Mouse (Mus musculus) layer of hippocampus, adult 9-10 months (tissue): Measurements from ENCODE around the gene Knl1.

Source experiments
- DNase-seq: peaks from one replicate; pipeline ENCODE4 v3.0.0; 2022; ENCODE audit warnings: low spot score

Gene Knl1

DNA sequence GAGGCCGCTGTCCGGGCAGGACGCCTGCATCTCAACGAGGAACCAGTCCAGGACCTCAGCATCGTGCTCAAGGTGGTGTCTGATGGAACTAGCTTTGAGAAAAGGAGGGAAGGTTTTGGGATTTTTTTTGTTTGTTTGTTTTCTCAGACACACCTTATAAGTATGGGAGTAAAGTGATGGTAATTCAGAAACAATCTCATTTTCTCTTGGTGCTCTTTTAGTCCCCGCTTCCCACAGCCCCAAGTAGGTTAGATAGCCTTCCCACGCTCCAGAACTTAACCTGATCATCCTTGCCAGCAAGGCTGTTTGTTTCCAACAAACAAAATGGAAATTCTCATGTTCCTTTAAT is 11.5 kb upstream of the Knl1 start:
- no peak for DNase-seq

GRCm38 (mm10) chr2:119040882-119041281 is 6.0 kb upstream of the Knl1 start:
- DNase-seq: peak; percentile 36

DNA sequence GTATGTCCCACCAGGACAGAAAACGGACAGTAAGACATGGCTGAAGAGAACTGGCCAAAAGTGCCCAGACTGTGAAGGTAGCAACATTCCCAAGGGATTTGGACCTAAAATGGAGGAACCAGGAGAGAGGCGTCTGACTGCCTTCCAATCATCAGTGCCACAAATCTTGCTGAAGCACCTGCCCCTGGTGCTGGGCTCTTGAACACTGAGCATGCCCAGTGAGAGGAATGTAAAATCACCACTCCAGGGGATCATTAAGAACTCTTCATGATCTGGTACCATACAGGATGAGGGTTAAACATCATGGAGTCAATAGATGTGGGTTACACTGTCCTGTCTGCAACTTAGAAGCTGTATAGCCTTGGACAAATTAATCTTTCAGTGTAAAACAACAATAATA is 1.8 kb upstream of the Knl1 start:
- DNase-seq: no peak

- DNase-seq: no peak
Observed at GRCm38 (mm10) chr2:119047849-119048248, 930 bp downstream of the Knl1 start.

- DNase-seq: no peak
Observed at GRCm38 (mm10) chr2:119050132-119050650, 3.3 kb downstream of the Knl1 start.

DNA sequence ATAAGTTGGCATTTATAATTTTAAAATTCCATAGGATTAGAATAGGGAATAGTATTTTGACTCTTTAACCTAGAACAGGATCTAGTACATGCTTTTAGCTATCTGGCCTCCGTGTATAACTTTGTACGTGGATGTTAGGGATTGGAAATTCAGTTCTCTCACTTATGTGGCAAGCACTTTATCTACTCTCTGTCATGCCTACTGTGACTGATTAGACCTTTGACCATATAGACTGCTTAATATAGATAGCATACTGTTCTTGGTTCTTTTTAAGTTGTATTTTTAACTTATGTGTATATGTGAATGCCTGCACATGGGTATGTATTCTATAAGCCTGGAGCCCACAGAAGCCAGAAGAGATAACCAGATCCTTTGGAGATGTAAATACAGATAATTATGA is 13.2 kb downstream of the Knl1 start:
- DNase-seq: no peak

DNA sequence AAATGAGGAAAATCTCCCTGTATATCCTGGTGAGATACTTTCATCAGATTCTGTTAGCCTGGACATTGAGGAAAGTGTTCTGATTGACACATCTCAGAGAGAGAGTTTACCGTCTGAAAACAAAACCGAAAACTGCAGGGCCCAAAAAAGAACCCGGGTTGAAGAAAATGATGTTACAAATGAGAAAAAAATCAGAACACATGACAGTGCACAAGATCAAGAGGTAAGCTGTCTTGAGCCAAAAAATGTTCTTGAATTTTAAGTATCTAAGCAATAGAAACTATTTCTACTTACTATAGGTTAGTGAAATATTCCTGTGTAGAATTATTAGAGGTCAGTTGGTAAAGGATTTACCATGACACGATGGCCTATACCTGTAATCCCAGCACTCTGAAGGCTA is 25.5 kb downstream of the Knl1 start:
- no peak for DNase-seq

GRCm38 (mm10) chr2:119086156-119086555 is 39.2 kb downstream of the Knl1 start:
- DNase-seq: no peak

DNA sequence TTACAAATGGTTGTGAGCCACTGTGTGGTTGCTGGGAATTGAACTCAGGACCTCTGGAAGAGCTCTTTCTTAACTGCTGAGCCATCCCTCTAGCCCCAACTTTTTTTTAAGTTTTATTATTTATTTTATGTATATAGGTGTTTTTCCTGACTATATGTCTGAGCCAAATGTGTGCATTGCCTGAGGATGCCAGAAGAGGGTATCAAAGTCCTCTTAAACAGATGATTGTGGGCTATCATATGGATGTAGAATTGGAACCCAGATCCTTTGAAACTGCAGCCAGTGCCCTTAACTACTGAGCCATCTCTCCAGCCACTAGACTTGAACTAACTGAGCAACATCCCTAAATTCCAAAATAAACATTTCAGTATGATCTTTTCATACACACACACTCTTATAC is 54.6 kb downstream of the Knl1 start:
- no peak for DNase-seq

- DNase-seq: no peak
Observed at GRCm38 (mm10) chr2:119106583-119106982, 59.7 kb downstream of the Knl1 start.

DNA sequence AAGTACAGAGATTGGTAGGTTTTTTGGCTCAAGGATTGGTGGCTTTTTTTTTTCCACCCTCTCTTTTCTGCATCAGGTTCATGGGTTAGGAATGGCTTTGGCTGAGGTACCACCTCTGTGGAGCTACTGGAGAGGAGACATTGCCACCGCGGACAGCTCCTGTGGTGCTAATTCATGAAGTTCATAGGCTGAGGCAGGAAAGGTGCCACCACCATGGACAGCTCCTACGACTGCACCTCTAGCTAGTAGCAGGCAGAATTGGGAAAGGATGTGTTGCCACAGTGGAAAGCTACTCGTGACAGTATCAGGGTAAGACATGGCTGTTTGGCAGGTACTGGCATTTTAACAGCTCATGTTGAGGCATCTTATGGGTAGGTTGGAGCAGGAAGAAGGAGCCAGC is 61.6 kb downstream of the Knl1 start:
- DNase-seq: no peak

DNA sequence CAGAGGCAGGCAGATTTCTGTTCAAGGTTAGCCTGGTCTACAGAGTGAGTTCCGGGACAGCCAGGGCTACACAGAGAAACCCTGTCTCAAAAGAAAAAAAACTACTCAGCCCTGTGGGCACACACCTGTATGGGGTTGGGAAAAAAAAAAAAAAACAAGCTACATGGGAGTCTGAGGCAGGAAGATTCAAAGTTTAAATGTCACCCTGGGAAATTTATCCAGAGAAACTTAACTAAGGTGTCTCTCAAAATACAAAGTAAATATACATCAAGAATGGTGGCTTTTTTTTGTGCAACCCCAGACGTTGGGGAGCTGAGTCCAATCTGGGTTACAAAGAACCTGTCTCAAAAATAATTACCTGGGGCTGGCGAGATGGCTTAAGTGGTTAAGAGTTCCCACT is 64.1 kb downstream of the Knl1 start:
- no peak for DNase-seq

DNA sequence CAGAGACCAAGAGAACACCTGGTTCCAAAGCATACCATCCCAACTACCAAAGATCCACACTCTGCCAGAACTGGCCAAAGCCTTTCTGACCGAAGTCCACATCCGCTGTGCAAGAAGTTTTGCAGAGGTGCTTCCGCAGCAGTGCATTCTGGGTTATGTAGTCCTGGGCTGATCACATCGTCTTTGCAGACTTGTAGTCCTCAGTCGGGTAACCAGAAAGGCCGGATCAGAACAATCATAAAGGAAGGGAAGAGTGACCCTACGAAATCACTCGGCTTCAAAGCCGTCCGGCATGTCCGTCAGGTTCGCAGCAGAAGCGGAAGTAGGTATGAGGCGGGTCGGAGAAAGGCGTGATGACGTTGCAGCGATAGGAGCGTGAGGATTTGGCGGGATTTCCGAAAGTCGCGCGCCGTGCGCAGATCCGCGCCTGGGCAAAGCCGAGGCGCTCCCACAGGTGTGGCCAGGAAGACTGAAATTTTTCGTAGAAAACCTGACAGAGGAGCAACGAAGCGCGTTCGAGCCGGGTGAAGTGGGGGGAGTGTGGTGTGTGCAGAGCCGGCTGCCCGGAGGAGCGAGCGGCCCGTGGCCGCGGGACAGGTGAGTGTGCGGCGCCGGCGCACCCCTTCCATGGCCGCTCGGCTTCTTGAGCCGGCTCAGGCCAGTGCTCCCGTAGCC is 65.7 kb downstream of the Knl1 start, which contains the start of gene Rad51:
Gene Rad51 (plus strand): TSS at position 356 of the 675 bp plus-strand sequence.
- peak; percentile 85 for DNase-seq

- no peak for DNase-seq
Observed at GRCm38 (mm10) chr2:119113121-119113925, 66.4 kb downstream of the Knl1 start.

DNA sequence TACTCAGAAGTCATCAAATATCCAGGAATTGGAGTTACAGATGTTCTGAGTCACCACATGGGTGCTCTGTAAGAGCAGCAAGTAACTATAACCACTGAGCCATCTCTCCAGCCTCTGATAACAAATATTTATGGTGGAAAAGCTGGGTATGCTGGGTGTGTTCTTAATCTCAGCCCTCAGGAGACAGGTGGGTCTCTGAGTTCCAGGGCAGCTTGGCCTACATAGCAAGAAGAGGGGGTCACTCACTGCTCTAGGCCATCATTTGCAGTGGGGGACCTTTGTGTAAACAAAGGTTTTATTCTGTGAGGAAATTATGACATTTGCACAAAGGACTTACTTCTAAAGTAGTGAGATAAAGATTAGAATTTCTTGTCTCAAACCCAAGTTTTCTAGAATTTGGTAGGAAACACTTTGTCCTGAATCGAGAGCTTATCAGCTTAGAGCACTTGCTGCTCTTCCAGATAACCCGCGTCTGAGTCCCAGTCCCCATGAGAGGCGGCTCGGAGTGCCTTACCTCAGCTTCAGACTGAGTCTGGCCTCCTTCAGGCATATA is 89.5 kb downstream of the Knl1 start:
- no peak for DNase-seq

- no peak for DNase-seq
Observed at GRCm38 (mm10) chr2:119145199-119145598, 98.3 kb downstream of the Knl1 start.

- DNase-seq: no peak
Observed at GRCm38 (mm10) chr2:119146435-119146834, 99.5 kb downstream of the Knl1 start.

DNA sequence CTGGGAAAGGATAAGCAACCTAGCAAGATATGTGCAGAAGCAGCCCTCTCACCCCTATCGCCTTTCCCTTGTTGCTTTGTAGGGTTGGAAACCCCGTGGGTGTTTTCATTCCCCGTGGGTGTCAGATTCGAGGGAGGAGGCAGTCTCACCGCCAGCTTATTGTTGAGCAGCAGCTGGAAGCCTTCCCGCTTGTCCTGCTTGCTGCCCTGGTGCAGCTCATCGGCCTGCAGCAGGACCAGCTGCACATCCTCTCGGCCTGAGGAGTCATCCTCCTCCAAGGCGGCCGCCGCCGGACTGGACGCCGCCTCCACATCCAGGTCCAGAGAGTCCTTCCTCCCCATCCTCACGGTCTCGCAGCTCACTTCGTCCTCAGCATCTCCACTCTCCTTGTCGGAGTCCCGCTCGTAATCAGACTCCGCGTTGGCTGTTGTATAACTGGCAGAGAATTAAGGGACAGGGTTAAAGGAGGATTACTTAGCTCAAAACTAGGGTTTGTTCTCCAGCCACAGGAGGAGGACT is 100.3 kb downstream of the Knl1 start:
- no peak for DNase-seq

GRCm38 (mm10) chr2:119147775-119148174 is 100.9 kb downstream of the Knl1 start:
- DNase-seq: no peak

GRCm38 (mm10) chr2:119152255-119152654 is 105.3 kb downstream of the Knl1 start:
- DNase-seq: no peak

GRCm38 (mm10) chr2:119154683-119155082 is 107.8 kb downstream of the Knl1 start:
- DNase-seq: no peak
